Mouse (Mus musculus): ENCODE results near the gene Btbd9. TPM values are rescaled to one million over a fixed set of nuclear protein-coding genes. Genes with fewer than 3 reads are reported as not detected.

Gene Btbd9
- polyA plus RNA-seq, 1 experiment = 43.5 TPM

GRCm38 (mm10) chr17:30581201-30581600 lies 4.9 kb upstream of the Btbd9 start:
- H3K4me1 ChIP-seq (ENCODE audit: control insufficient read depth, insufficient read depth, low read length) = peaks cover 3% of the 10 kb centered on the region
- no peak overlapping the region for H3K27ac ChIP-seq (ENCODE audit: insufficient read depth, low read length)
- no peak overlapping the region for H3K4me3 ChIP-seq (ENCODE audit: insufficient read depth, low read length)
- TF ChIP-seq CTCF (IDR thresholded peaks at IDR 0.05; ENCODE audit: extremely low read depth, insufficient read depth, low read length) (no peak), POLR2A (IDR thresholded peaks at IDR 0.05; ENCODE audit: extremely low read depth, insufficient read depth, low read length) (no peak)

DNA sequence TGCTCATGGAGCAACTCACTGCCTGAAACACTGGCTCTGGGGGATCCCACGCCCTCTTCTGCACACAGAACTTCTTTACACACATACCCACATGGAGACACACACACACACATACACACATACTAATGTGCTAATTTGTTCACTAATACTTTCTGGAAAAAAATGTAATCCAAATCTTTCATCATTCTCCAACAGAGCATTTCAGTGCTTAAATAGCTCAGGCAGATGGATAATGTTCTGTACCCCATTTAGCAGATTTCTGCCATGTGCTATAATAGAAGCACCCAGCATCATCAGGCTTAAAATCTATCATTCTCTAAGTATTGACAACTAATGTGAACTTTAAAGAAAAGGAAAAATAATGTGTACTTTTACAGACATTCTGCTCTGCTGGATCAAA lies 4.5 kb upstream of the Btbd9 start:
- peak overlapping the region; percentile 72; the same call in 1 of the 2 replicates for H3K27ac ChIP-seq (ENCODE audit: insufficient read depth, low read length)
- TF ChIP-seq POLR2A (IDR thresholded peaks at IDR 0.05; ENCODE audit: extremely low read depth, insufficient read depth, low read length) (no peak), CTCF (IDR thresholded peaks at IDR 0.05; ENCODE audit: extremely low read depth, insufficient read depth, low read length) (no peak)
- H3K4me1 ChIP-seq (ENCODE audit: control insufficient read depth, insufficient read depth, low read length) = peaks cover 3% of the 10 kb centered on the region
- H3K4me3 ChIP-seq (ENCODE audit: insufficient read depth, low read length) = no peak overlapping the region

DNA sequence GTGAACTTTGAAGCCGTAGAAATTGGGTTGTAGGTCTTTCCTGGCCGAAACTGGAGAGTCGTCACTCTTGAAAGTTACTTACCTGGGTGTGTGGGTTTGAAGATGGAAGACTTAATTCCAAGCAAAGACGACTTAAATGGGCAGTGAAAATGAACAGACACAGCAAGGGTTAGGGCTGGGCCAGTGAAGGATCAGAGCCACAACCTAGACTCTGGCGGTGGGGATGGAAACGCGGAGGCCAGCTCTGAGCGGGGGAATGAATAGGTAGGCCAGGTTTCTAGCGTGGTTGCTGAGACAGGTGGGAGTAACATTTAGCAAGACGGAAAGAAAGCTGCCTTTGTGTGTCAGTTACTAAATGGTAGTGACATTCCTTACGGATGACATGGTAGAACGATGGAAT lies 658 bp upstream of the Btbd9 start:
- H3K4me1 ChIP-seq (ENCODE audit: control insufficient read depth, insufficient read depth, low read length) = peaks cover 6% of the 10 kb centered on the region
- H3K27ac ChIP-seq (ENCODE audit: insufficient read depth, low read length) = no peak overlapping the region
- peak overlapping the region; percentile 61 for H3K4me3 ChIP-seq (ENCODE audit: insufficient read depth, low read length)
- TF ChIP-seq POLR2A (IDR thresholded peaks at IDR 0.05; ENCODE audit: extremely low read depth, insufficient read depth, low read length) (no peak), CTCF (IDR thresholded peaks at IDR 0.05; ENCODE audit: extremely low read depth, insufficient read depth, low read length) (no peak)

DNA sequence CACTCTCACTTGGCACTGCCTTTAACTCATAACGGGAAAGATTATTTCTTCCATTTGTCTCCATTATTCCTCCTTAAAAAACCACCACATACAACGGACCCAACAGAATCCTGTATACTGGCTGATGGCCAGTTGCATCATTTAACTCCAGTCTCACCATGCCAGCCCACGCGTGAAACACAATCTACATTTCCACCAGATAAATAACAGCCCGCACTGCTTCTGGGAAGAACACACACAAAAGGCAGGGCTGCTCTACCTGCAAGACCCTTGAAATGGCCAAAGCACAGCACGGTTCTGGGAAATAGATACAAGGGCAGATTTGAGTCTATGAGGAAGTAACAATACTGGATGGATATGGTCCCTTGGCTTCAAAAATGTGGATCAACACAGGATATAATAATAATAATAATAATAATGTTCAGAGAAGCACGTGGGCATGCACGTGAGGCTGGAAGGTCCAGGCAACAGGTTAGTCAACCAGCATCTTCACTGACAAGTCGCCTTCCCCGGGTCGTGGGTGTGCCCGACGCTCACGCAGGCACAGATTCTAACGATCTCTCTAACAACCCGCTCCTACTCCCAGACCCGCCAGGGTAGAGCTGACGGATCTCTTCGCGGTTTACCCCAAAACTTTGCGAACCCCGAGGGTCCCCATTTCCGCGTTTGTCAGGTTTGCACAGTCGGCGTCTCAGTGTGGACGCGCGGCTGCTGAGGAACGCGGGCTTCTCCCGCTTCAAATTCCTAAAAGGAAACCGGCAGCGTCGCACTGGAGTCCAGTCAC lies 975 bp downstream of the Btbd9 start:
- TF ChIP-seq POLR2A (IDR thresholded peaks at IDR 0.05; ENCODE audit: extremely low read depth, insufficient read depth, low read length) (no peak), CTCF (IDR thresholded peaks at IDR 0.05; ENCODE audit: extremely low read depth, insufficient read depth, low read length) (no peak)
- no peak overlapping the region for H3K27ac ChIP-seq (ENCODE audit: insufficient read depth, low read length)

DNA sequence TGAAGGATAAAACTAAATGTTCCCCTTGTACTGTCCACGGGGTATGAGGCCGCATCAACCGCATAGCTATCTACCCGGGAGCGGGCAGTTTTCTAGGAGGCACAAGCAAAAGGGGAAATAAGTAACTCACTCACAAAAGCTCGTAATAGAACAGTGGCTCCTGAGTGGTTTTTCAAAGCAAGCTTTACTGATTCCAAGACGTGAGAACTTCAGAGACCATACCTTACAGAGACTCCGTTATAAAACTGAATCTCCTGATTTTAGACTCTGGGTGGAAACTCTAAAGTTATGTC lies 1.6 kb downstream of the Btbd9 start:
- TF ChIP-seq CTCF (IDR thresholded peaks at IDR 0.05; ENCODE audit: extremely low read depth, insufficient read depth, low read length) (no peak), POLR2A (IDR thresholded peaks at IDR 0.05; ENCODE audit: extremely low read depth, insufficient read depth, low read length) (no peak)
- Histone ChIP-seq H3K27ac (ENCODE audit: insufficient read depth, low read length) (no peak overlapping the region), H3K4me1 (ENCODE audit: control insufficient read depth, insufficient read depth, low read length) (peaks cover 6% of the 10 kb centered on the region)

More for the DNA sequence above, 975 bp downstream of the Btbd9 start:
- H3K4me1 ChIP-seq (ENCODE audit: control insufficient read depth, insufficient read depth, low read length) = peaks cover 6% of the 10 kb centered on the region
- peak overlapping the region; percentile 61 for H3K4me3 ChIP-seq (ENCODE audit: insufficient read depth, low read length)

DNA sequence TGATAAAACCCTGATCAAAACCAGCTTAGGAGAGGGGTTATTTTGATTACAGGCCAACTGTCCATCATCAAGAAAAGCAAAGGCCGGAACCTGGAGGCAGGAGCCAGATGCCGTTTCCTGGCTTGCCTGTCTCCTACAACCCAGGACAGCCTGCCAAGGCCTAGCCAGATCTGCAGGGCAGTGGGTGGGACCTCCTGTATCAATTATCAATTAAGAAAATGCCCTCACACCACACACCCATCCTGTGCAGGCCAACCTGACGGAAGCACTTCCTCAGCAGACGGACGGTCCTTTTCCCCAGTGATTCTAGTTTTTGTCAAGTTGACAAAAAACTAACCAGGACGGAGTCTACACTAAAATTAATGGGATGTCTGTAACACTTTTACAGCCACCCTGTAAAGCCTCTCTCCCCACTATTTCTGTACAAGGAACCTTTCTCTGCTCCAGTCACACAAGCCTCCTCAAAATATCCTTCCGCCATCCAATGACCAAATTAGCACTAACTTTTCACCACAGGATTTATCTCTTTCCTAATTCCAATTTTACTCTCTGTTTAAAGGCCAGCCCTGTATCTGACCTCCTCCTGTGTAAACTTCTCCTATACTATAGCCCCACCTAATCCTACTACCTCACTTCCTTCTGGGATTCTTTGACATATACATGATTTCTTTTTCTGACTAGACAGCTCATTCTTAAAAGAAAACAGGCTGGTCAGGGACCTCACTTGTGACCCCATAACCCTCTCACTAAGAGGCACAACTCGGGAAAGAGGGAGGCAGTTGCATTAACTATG lies 2.1 kb downstream of the Btbd9 start:
- H3K4me3 ChIP-seq (ENCODE audit: insufficient read depth, low read length) = peak overlapping the region; percentile 61; the same call in 1 of the 2 replicates
- TF ChIP-seq CTCF (IDR thresholded peaks at IDR 0.05; ENCODE audit: extremely low read depth, insufficient read depth, low read length) = no peak
- no peak for TF ChIP-seq POLR2A (IDR thresholded peaks at IDR 0.05; ENCODE audit: extremely low read depth, insufficient read depth, low read length)
- H3K27ac ChIP-seq (ENCODE audit: insufficient read depth, low read length) = no peak overlapping the region
- peaks cover 6% of the 10 kb centered on the region for H3K4me1 ChIP-seq (ENCODE audit: control insufficient read depth, insufficient read depth, low read length)

More for the DNA sequence above, 1.6 kb downstream of the Btbd9 start:
- H3K4me3 ChIP-seq (ENCODE audit: insufficient read depth, low read length) = peak overlapping the region; percentile 61; the same call in 1 of the 2 replicates

GRCm38 (mm10) chr17:30570971-30571370 lies 5.3 kb downstream of the Btbd9 start:
- TF ChIP-seq POLR2A (IDR thresholded peaks at IDR 0.05; ENCODE audit: extremely low read depth, insufficient read depth, low read length) (no peak), CTCF (IDR thresholded peaks at IDR 0.05; ENCODE audit: extremely low read depth, insufficient read depth, low read length) (no peak)
- Histone ChIP-seq H3K4me3 (ENCODE audit: insufficient read depth, low read length) (no peak overlapping the region), H3K27ac (ENCODE audit: insufficient read depth, low read length) (no peak overlapping the region), H3K4me1 (ENCODE audit: control insufficient read depth, insufficient read depth, low read length) (peaks cover 4% of the 10 kb centered on the region; the same call in 1 of the 2 replicates)

GRCm38 (mm10) chr17:30570173-30570572 lies 6.1 kb downstream of the Btbd9 start:
- no peak for TF ChIP-seq CTCF (IDR thresholded peaks at IDR 0.05; ENCODE audit: extremely low read depth, insufficient read depth, low read length)
- TF ChIP-seq POLR2A (IDR thresholded peaks at IDR 0.05; ENCODE audit: extremely low read depth, insufficient read depth, low read length) = no peak
- Histone ChIP-seq H3K4me1 (ENCODE audit: control insufficient read depth, insufficient read depth, low read length) (peaks cover 4% of the 10 kb centered on the region; the same call in 1 of the 2 replicates), H3K27ac (ENCODE audit: insufficient read depth, low read length) (no peak overlapping the region), H3K4me3 (ENCODE audit: insufficient read depth, low read length) (no peak overlapping the region)

DNA sequence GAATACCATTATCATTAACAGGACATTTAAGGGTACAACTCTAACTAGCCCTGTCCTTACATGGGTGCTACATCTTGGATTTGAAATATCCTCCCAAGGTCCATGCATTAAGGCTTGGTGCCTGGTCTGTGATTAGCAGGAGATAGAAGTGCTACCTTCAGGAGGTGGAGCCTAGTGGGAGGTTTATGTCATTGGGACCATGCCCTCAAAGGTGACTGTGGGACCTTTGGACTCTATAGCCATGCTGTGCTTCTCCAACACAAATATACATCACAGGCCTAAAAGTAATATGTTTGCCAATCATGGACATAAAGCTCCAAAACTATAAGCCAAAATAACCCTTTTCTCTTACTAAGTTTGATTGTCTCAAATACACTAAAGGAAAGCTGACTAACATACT lies 7.8 kb downstream of the Btbd9 start:
- TF ChIP-seq POLR2A (IDR thresholded peaks at IDR 0.05; ENCODE audit: extremely low read depth, insufficient read depth, low read length) = no peak
- TF ChIP-seq CTCF (IDR thresholded peaks at IDR 0.05; ENCODE audit: extremely low read depth, insufficient read depth, low read length) = no peak
- H3K27ac ChIP-seq (ENCODE audit: insufficient read depth, low read length) = no peak overlapping the region
- no peak overlapping the region for H3K4me3 ChIP-seq (ENCODE audit: insufficient read depth, low read length)
- H3K4me1 ChIP-seq (ENCODE audit: control insufficient read depth, insufficient read depth, low read length) = peaks cover 3% of the 10 kb centered on the region
